Mouse (Mus musculus) brown adipose tissue, adult 24 weeks (tissue): ENCODE data around the gene Acbd3. TPM values are rescaled to one million over a fixed set of nuclear protein-coding genes. Genes with fewer than 3 reads are reported as not detected.
A peak's percentile ranks its signal among the peaks of the same experiment; 100 is the strongest.

Experiments used
- H3K27ac ChIP-seq: fragments of 200-500 bp; replicated peaks from 2 replicates; pipeline ENCODE4 v1.5.1; 2012; ENCODE audit warnings: low read depth, mild to moderate bottlenecking, low read length
- H3K4me1 ChIP-seq: fragments of 200-500 bp; 2 replicates; pipeline ENCODE4 v1.6.1; 2012; ENCODE audit warnings: low read length, mixed read lengths; ENCODE audit not compliant: control insufficient read depth, insufficient read depth, insufficient read length
- H3K4me3 ChIP-seq: fragments of 200-500 bp; 2 replicates; pipeline ENCODE4 v1.5.1; 2012; ENCODE audit warnings: low read depth, mild to moderate bottlenecking, low read length, moderate library complexity; ENCODE audit not compliant: insufficient read depth
- polyA plus RNA-seq: library from polyadenylated mRNA; stranded (reverse); fragments of >200 nt; gene quantifications from 2 replicates; pipeline ENCODE4 v1.2.4, GENCODE M21; 2012; ENCODE audit not compliant: missing spikeins, insufficient read depth, insufficient read length

Gene Acbd3
- 20.8 and 22.1 TPM in 2 replicates for polyA plus RNA-seq

DNA sequence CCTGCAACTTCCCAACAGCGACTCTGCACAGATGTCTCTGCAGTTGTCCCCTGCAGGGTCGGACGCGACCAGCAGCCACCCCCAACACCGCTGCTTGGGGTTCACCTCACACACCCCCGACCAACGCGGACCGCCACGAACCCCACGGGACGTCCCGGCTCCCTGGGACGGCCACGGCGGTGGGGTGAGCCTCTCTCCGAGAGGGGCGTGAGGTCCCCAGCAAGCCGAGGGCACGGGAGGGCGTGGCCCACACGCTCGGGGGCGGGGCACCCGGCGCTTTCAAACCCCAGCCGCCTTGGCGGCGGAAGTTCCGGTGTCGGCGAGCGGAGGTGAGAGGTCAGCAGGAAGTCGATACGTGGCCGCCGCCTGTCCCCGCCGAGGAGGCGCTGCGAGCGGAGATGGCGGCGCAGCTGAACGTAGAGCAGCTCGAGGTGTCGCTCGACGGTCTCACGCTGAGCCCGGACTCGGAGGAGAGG, at the start of gene Acbd3:
Gene Acbd3, plus strand, starts transcription at position 340 of the 476 bp plus-strand sequence.
- H3K27ac ChIP-seq: peak within 1 kb of the TSS; percentile 81
- peak within 1 kb of the TSS; percentile 93 for H3K4me3 ChIP-seq
- peaks cover 9% of the 10 kb centered on the region for H3K4me1 ChIP-seq

DNA sequence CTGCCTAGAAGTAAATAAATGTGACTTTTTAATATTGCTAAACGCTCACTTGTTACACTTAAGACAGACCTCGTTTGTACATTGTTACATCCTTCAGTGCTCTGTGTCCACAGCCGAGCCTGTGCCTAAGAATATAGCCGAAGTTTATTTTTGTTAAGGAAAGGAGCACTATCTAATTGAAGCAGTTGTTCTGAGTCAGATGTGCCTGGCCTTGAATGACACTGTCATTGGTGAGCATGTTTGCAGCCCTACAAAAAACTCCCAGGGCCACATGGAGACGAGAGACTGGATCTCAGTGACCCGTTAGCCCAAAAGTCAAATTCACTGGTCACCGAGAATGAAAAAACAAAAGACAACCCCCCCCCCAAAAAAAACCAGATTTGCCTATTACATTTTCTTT, 34.6 kb upstream of the Acbd3 start:
- no peak overlapping the region for H3K27ac ChIP-seq
- no peak overlapping the region for H3K4me3 ChIP-seq
- no peaks in the 10 kb centered on the region for H3K4me1 ChIP-seq

GRCm38 (mm10) chr1:180696626-180697352, 29.1 kb upstream of the Acbd3 start, which contains the start of gene Mixl1:
Mixl1 (minus strand) TSS chr1:180697034.
- peak within 1 kb of the TSS; percentile 31 for H3K4me3 ChIP-seq

GRCm38 (mm10) chr1:180698063-180698462, 27.8 kb upstream of the Acbd3 start:
- Histone ChIP-seq H3K27ac (no peak overlapping the region), H3K4me1 (0 out of 2 replicates have a peak, but pooled peaks cover 2% of the 10 kb centered on the region), H3K4me3 (no peak overlapping the region)

More at GRCm38 (mm10) chr1:180696626-180697352, 29.1 kb upstream of the Acbd3 start, which contains the start of gene Mixl1:
- 0 out of 2 replicates have a peak, but pooled peaks cover 2% of the 10 kb centered on the region for H3K4me1 ChIP-seq
- no peak within 1 kb of the TSS for H3K27ac ChIP-seq

- Histone ChIP-seq H3K27ac (no peak overlapping the region), H3K4me3 (peak overlapping the region; percentile 43), H3K4me1 (no peaks in the 10 kb centered on the region)
These were observed 22.4 kb upstream of the Acbd3 start for GRCm38 (mm10) chr1:180703400-180703799.

DNA sequence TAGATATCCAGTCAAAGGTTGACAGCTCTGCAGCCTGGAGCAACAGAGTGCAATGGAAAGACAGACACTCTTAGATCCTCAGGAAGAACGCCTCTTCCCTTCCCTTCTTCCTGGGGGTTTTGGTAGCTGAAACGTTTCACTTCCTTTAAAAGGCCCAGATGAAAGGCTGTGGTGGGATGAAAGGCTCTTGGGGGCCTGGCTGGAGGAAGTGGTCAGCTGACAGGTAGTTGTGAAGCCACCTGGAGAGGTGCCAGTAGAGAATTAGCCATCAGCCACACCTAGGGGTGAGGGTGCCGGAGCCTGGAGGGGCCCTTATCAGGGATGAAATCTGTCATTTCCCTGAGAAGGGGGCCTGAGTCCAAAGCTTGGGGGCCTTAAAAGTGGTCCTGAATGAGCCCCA, 18.5 kb upstream of the Acbd3 start:
- no peak overlapping the region for H3K4me3 ChIP-seq
- H3K4me1 ChIP-seq: no peaks in the 10 kb centered on the region
- H3K27ac ChIP-seq: no peak overlapping the region

GRCm38 (mm10) chr1:180707813-180708212, 18.0 kb upstream of the Acbd3 start:
- no peak overlapping the region for H3K4me3 ChIP-seq
- H3K4me1 ChIP-seq: no peaks in the 10 kb centered on the region
- no peak overlapping the region for H3K27ac ChIP-seq

- no peak overlapping the region for H3K27ac ChIP-seq
- no peak overlapping the region for H3K4me3 ChIP-seq
- H3K4me1 ChIP-seq: no peaks in the 10 kb centered on the region
These were observed 16.7 kb upstream of the Acbd3 start for GRCm38 (mm10) chr1:180708935-180709776.

GRCm38 (mm10) chr1:180718756-180719155, 7.1 kb upstream of the Acbd3 start:
- Histone ChIP-seq H3K4me1 (no peaks in the 10 kb centered on the region), H3K27ac (no peak overlapping the region)

DNA sequence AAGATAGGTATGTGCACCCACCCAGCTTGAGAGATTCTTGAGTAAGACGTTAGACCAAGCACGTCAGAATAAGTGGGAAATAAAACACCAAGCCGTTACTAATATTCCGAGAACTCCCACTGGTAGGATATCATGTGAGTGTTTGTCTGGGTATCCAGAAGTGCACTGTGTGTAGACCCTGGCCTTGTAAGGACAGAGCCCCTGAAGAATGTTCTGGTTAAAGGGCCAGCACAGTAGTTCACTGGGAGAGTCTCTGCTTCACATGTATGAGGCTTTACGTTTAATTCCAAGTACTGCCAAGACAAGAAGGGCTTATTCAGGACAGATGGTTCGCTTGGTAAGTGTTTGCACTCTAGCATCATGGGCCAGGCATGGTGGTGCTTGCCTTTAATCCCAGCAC, 6.4 kb upstream of the Acbd3 start:
- H3K27ac ChIP-seq: no peak overlapping the region
- no peaks in the 10 kb centered on the region for H3K4me1 ChIP-seq
- no peak overlapping the region for H3K4me3 ChIP-seq

More at GRCm38 (mm10) chr1:180718756-180719155, 7.1 kb upstream of the Acbd3 start:
- H3K4me3 ChIP-seq: no peak overlapping the region

DNA sequence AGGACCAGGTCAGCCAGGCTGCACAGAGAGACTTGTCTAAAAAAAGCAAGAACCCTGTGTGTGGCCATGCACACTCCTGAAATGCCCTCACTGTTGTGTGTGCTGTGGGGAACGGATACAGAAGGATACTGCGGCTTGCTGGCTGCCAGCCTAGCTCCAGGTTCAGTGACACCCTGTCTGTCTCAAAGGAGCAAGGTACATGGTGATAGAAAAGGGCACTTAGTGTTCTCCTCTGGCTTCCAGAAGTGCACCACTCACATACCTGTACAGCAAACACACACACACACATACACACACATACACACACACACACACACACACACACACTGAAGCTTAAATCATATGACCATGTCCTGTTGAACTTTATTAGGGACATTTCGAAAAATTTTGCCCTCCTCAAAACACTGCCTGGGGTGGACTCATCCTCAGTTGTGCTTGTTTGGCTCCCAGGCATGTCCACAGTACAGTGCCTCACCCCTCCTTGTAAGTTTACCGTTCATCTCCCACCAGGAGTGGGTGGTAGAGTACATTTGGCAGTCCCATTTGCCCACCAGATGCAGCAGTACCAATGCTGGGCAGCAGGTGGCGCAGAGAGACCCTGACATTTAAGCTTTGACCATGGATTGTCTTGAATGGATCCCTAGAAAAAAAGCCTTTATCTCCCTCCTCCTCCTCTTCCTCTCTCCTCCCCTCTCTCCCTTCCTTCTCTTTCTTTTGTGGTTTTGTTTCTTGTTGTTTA, 5.7 kb upstream of the Acbd3 start:
- Histone ChIP-seq H3K27ac (no peak overlapping the region), H3K4me3 (no peak overlapping the region), H3K4me1 (no peaks in the 10 kb centered on the region)

DNA sequence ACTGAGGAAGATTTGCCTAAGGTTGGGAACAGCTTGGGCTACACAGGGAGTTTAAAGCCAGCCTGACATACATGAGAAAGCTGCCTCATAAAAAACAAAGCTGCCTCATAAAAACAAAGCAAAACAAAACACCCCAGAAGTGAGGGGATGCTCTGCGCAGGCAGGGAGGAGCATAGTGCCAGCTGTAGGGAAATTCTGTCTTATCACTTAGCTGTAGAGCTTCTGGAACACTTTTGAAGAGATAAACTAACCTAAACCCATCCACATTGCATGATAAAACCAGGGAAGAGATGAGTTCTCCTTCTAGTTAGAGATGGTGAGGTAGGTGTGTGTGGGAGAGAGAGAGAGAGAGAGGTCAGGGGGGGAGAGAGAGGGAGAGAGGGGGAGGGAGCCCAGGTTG, 3.2 kb upstream of the Acbd3 start:
- Histone ChIP-seq H3K4me1 (0 out of 2 replicates have a peak, but pooled peaks cover under 1% of the 10 kb centered on the region), H3K27ac (no peak overlapping the region), H3K4me3 (no peak overlapping the region)

GRCm38 (mm10) chr1:180723701-180724238, 2.1 kb upstream of the Acbd3 start:
- Histone ChIP-seq H3K4me3 (no peak overlapping the region), H3K4me1 (peaks cover 7% of the 10 kb centered on the region), H3K27ac (no peak overlapping the region)

GRCm38 (mm10) chr1:180726183-180726582, 340 bp downstream of the Acbd3 start:
- H3K27ac ChIP-seq: peak overlapping the region; percentile 81
- H3K4me1 ChIP-seq: peaks cover 9% of the 10 kb centered on the region
- peak overlapping the region; percentile 93 for H3K4me3 ChIP-seq
